Comparison of ENCODE assay signal across 15 mouse cellular contexts in genomic region chr8:115983397-115983796, GRCm38 (mm10).
A peak's percentile ranks its signal among the peaks of the same experiment; 100 is the strongest.
DNase-seq lines count a peak whose midpoint lies in the region; ATAC-seq lines count a peak whose summit lies in the region.
"Had no signal": no experiment of that assay in that cellular context is flagged by ENCODE, and none has a peak within 500 bp of the region (broad histone marks: within the 10 kb centered on the region; RNA-seq: fewer than 3 reads in every experiment).

No protein-coding gene starts in this region.

- 32% methylated on average over 6 of the region's 6 CpGs for WGBS in kidney, embryonic 16.5 days
- 80% methylated on average over 6 of the region's 6 CpGs for WGBS in midbrain, embryonic 16.5 days

- no peaks in the 10 kb centered on the region for H3K36me3 ChIP-seq in kidney, embryonic 16.5 days (ENCODE audit: insufficient read depth, low read length)
- no peaks in the 10 kb centered on the region for H3K36me3 ChIP-seq in midbrain, embryonic 16.5 days (ENCODE audit: control insufficient read depth, insufficient read depth, low read length)
- H3K36me3 ChIP-seq: forebrain, embryonic 15.5 days; heart, embryonic 15.5 days; limb, embryonic 13.5 days had no signal

- H3K27ac ChIP-seq in kidney, embryonic 16.5 days (ENCODE audit: low read length): 0 out of 2 replicates have a peak overlapping the region, but pooled peaks have one; percentile 22
- H3K27ac ChIP-seq in midbrain, embryonic 16.5 days (ENCODE audit: low read length): no peak overlapping the region
- H3K27ac ChIP-seq: forebrain, embryonic 15.5 days; heart, embryonic 15.5 days; limb, embryonic 13.5 days had no signal

- H3K27me3 ChIP-seq in kidney, embryonic 16.5 days (ENCODE audit: insufficient read depth, low read length): no peaks in the 10 kb centered on the region
- H3K27me3 ChIP-seq in midbrain, embryonic 16.5 days (ENCODE audit: control insufficient read depth, insufficient read depth, low read depth, low read length): no peaks in the 10 kb centered on the region
- H3K27me3 ChIP-seq: forebrain, embryonic 15.5 days; megakaryocyte, embryonic 14.5 days had no signal

- no peak overlapping the region for H3K4me3 ChIP-seq in kidney, embryonic 16.5 days (ENCODE audit: low read length)
- H3K4me3 ChIP-seq in midbrain, embryonic 16.5 days (ENCODE audit: low read depth, low read length): no peak overlapping the region
- H3K4me3 ChIP-seq: forebrain, embryonic 15.5 days; heart, embryonic 15.5 days; limb, embryonic 13.5 days; megakaryocyte, embryonic 14.5 days had no signal

- H3K9me3 ChIP-seq in kidney, embryonic 16.5 days (ENCODE audit: low read length): no peaks in the 10 kb centered on the region
- no peaks in the 10 kb centered on the region for H3K9me3 ChIP-seq in midbrain, embryonic 16.5 days (replicated peaks; ENCODE audit: control insufficient read depth, low read length, poor library complexity, severe bottlenecking)
- H3K9me3 ChIP-seq: forebrain, embryonic 15.5 days; heart, embryonic 15.5 days; limb, embryonic 13.5 days had no signal

- peak; percentile 73 for ATAC-seq in kidney, embryonic 16.5 days (ENCODE audit: low FRiP score, low TSS enrichment)
- ATAC-seq in midbrain, embryonic 16.5 days: no peak
- ATAC-seq: forebrain, embryonic 15.5 days; lung, postnatal 0 days had no signal

- no peak overlapping the region for H3K4me2 ChIP-seq in kidney, embryonic 16.5 days (replicated peaks; ENCODE audit: low read depth, low read length)
- no peak overlapping the region for H3K4me2 ChIP-seq in midbrain, embryonic 16.5 days (ENCODE audit: low read length)
- H3K4me2 ChIP-seq: forebrain, embryonic 15.5 days; heart, embryonic 15.5 days; limb, embryonic 13.5 days had no signal

- peak; percentile 23 to 24 for DNase-seq in cerebellum, postnatal 10 days
- no peak for DNase-seq in cerebellum, postnatal 4 days (ENCODE audit: low spot score in 2 of 2)
- DNase-seq in testis, postnatal 10 days (ENCODE audit: low spot score): peak; percentile 42
- no peak for DNase-seq in testis, postnatal 14 days (ENCODE audit: low spot score)
- no peak for DNase-seq in layer of hippocampus, postnatal 36 days
- DNase-seq in B cell, adult 2 months: no peak
- DNase-seq: embryo, embryonic 11 days; right cerebral cortex, postnatal 4 days had no signal

- H3K9ac ChIP-seq in kidney, embryonic 16.5 days (replicated peaks; ENCODE audit: low read length): no peak overlapping the region
- H3K9ac ChIP-seq in midbrain, embryonic 16.5 days (ENCODE audit: low read depth, low read length): no peak overlapping the region
- H3K9ac ChIP-seq: forebrain, embryonic 15.5 days; heart, embryonic 15.5 days; limb, embryonic 13.5 days had no signal

- no peaks in the 10 kb centered on the region for H3K4me1 ChIP-seq in kidney, embryonic 16.5 days (ENCODE audit: insufficient read depth, low read length)
- no peaks in the 10 kb centered on the region for H3K4me1 ChIP-seq in midbrain, embryonic 16.5 days (ENCODE audit: control insufficient read depth, insufficient read depth, low read length)
- H3K4me1 ChIP-seq: forebrain, embryonic 15.5 days; limb, embryonic 13.5 days; megakaryocyte, embryonic 14.5 days had no signal

Comparison
In these comparisons a context has a peak if more than half of its experiments do, and no peak if none do; other contexts are left out.
1. DNase-seq: peak in cerebellum, postnatal 10 days (2 of 2) and testis, postnatal 10 days (single experiment); none in cerebellum, postnatal 4 days (0 of 2), testis, postnatal 14 days (single experiment), layer of hippocampus, postnatal 36 days (0 of 2) and B cell, adult 2 months (0 of 2).